Mouse (Mus musculus): Measurements from ENCODE around the gene Phf23. TPM values are rescaled to one million over a fixed set of nuclear protein-coding genes. Genes with fewer than 3 reads are reported as not detected.

Gene Phf23
- total RNA-seq, 2 experiments from 2014 or later: 15.0 to 16.1 TPM

DNA sequence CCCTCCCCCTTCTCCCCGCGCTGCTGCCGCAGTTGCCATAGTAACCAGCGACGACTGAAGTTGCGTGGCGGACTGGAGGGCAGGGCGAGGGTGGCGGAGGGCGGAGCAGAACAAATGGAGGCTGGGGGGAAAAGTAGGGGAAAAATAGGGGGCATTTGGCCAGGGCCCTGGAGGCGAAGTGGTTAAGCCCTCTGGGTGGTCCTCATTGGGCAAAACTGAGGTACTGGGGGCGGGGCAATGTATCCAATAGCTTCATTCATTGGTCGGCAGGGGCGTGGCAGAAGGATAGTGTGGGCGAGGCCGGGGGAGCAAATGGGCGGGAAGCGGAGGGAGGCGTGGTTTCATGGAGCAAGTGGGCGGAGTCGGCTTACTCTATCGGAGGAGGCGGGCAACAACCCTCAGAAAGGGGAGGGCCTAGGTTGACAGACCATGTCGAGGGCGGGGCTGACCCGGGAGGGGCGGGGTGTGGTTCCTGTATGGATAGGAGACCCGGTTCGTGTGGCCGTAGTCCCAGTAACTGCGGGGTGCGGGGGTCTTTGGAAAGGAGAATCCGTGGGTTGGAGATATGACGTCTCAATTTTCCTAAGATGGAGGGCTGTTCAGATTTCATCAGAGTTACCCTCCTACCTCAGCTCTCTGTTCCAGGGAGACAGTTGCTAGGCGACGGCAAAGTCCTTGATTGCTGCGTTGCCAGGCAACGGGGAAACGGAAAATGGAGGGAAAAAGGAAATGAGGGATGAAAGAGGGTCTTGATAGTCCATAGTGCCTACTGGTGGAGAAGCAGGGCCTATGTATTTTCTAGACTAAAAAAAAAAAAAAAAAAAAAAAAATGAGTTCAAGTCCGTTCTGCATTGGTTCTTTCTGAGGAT is 25.9 kb downstream of the Phf23 start:
- peak; percentile 95 for DNase-seq

DNA sequence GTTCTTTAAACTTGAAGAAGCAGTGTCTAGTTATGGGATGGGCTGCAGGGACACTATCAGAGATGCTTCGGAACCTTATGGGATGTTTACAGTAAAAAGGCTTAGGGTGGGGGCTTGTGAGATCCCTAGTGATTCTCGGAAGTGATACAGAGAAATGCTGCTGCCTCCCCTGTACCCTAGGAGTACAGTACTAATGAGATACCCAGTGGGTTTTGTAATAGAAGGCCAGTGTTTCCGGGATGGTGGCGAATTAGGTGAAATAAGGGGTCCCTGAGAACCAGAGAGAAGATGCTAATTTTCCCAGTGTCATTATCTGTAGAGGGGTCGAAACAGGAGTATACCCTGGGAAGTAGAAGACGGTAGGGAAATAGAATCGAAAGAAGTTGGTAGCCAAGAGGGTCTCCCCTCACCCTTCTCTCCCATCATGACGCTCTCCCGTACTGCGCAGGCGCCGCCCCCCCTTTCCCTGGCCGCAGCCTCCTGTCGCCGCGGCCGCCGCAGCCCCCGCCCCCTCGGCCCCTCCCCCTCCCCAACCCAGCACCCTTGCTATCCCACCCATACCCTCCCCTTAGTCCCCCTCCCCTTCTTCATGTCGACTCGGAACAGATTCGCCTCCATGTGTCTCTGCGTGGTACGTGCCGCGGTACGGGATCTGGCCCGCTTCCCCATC is 28.0 kb downstream of the Phf23 start:
- DNase-seq: no peak

DNA sequence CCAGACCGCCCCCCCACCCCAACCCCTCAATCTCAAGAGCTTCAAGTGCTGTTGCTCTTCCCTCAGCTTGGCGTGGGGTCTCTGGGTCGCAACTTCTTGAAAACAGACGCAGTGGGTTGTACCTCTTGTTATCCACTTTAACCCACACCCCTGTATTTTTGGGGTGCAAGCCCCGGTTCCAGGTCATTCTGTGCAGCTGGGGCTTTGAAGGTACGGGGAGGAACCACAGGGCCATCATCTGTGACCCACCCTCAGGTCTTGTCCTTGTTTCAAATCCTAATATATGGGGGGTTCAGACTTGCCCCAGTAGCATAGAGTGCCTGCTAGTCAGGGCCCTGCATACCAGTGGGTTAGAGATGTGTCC is 28.6 kb downstream of the Phf23 start:
- no peak for DNase-seq

DNA sequence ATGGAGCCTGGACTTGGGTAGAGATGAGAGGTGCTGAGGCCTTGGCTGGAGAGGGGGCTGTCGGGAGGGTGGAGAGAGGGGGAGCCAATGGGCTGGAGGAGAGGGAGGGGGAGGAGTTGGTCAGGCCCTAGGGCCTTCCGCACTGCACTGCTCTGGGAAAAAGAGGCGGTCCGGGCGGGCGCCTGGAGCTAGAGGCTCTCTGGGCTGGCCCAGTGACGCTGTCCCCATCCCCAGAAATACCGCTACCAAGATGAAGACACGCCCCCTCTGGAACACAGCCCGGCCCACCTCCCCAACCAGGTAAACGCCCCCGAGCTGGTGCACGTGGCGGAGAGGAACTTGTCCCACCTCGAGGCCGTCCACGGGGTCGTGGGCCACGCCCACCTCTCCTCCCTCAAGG is 31.1 kb downstream of the Phf23 start:
- DNase-seq: peak; percentile 80

DNA sequence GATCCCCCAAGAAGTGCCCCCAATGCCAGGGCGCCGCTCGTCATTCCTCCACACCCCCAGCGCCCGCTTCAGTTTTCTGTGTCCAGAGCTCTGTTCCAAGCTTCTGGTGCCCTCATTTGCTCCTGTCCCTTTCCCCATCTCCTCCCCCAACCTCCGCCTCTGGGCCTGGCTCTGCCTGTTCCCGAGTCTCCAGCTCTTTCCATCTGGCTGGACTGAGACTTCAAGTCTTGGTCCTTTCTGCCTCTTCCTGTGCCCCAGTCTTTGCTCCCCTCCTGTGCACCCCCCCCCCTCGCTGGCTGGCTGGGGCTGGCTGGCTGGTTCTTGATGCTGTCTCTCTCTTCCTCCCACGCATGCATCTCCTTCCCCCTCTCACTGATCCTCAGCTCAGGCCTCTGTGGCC is 31.8 kb downstream of the Phf23 start:
- peak; percentile 77 for DNase-seq

DNA sequence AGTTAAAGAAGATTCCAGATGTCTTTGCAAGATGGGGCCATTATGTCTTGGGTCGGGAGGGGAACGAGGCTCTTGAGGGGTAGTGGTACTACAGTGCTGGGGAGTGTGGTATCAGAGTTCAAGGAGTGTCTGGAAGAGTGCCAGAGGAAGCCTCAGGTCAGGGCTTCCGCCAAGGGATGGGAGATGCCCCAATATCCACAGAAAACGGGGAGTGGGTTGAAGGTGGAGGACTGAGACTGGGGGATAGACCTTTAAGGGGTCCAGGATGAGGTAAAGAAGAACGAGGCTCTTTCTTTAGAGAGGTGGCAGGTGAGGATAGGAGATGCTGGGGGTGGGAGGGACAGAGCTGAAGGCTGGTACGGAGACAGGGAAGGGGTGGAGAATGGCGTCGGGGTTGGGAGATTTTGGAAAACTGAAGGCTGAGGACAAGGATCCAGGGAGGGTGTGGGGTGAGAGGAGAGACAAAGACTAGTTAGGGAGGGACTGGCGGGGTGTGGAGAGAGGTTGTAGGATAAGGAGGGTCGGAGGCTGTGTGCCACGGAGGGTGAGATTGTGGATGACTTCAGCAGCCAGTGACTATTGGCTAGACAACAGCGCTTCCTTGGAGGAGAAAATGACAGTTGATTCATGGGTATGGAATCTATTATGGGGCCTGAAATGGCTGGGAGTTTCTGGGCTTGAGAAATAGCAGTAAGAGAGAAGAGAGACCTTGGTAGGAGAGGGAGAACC is 33.0 kb downstream of the Phf23 start:
- DNase-seq: peak; percentile 43

DNA sequence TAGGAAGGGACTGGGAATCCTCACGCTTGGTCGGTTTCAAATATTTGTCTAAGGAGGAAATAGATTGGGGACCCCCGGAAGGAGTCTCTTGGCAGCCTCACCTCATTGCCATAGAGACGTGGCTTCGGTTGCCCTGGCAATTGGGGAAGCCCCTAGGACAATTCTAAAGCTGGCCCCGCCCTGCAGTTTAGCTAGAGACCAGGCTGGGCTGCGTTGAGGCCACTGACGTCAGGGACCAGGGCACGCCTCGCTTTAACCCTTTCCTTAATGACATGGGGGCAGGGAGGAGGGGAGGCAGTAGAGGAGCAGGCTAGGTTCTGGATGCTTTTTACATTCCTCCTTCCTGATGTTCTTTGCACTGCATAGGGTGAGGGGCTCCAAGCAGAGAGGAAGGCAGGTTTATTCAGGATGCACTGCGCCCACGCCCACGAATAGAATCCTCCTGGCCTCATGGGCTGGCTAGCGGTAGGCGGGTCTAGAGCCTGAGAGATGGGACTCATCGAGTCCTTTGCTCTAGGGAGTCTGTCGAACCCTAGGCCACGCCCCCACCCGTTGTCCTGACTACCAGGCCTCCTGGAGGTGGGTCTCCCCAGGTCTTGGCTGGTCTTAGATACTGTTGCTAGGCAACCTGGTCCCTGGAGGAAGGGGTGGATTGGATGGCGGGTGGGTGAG is 33.7 kb downstream of the Phf23 start:
- peak; percentile 82 for DNase-seq

DNA sequence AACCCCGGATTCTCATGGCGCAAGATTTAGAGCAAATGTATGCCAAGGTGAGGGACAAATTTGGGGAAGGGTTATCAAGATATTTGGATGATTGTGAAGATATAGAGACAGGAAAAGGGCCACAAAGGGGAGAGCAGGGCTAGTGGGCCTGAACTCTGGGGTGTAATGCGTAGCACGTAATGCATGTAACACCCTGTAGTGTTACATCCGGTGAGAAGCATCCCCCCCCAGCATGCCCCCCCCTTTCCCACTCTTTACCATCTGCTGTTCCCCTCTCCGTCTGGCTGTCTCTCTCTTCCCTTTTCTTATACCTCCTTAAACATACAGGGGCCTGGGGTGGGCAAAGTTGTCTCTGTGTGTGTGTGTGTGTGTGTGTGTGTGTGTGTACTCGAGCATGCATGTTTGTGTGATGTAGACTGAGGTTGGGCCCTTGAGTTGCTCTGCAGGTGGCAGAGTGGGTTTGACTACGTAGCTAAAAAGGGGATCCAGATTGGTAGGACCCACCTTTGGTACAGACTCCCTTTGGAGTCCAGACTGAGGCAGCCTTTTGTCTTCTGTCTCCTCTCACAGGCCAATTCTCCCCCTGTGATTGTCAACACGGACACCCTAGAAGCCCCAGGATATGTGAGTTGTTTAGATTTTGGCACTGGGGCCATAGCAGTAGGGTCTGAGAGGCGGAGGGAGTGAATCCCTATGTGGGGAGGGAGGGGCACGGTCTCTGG is 34.4 kb downstream of the Phf23 start:
- DNase-seq: no peak

DNA sequence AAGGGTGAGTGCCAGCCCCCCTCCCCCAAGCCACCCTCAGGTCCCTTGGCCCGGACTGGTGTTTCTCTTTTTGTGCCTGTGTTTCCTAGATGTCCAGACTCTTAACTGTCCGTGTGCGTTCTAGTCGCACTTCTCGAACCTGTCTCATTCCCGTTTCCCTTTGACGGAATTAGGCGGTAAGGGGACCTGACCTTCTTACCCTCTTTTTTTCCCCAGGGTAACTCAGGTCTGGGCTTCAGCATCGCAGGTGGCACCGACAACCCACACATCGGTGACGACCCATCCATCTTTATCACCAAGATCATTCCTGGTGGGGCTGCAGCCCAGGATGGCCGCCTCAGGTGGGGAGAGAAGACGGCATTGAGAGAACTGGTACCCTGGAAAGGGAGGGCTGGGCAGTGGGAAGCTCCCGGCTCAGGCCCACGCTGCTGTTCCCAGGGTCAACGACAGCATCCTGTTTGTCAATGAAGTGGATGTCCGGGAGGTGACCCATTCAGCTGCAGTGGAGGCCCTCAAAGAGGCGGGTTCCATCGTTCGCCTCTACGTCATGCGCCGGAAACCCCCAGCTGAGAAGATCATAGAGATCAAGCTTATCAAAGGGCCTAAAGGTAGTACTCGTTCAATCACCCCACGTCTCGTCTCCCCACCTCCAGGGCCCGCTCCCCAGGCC is 35.2 kb downstream of the Phf23 start:
- no peak for DNase-seq

DNA sequence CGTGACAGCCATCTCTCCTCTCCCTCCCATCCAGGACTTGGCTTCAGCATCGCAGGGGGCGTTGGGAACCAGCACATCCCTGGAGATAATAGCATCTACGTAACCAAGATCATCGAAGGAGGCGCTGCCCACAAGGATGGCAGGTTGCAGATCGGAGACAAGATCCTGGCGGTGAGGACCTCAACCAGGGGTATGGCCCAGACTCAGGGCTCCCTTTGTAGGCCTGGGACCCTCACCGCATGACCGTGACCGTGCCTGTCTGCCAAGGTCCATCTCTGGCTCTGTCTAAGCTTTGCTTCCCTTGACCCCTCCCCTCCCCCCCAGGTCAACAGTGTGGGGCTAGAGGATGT is 35.7 kb downstream of the Phf23 start:
- no peak for DNase-seq

DNA sequence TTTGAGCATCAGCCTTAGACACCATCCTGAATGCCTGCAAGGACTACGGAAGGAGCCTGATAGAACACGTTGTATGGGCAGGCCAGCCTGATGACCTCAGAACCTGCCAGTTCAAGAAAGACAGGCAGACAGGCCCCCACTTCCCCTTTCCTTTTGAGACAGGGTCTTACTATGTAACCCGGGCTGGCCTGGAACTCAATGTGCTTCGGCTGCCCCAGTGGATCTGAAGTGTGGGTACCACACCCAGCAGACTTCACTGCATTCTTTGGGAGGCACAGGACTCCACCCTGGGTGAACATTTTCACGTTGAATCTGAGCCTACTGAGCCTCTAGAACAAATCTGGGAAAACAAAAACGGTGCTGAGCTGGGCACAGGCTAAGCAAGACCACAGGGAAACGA is 42.6 kb downstream of the Phf23 start:
- peak; percentile 7 for DNase-seq

DNA sequence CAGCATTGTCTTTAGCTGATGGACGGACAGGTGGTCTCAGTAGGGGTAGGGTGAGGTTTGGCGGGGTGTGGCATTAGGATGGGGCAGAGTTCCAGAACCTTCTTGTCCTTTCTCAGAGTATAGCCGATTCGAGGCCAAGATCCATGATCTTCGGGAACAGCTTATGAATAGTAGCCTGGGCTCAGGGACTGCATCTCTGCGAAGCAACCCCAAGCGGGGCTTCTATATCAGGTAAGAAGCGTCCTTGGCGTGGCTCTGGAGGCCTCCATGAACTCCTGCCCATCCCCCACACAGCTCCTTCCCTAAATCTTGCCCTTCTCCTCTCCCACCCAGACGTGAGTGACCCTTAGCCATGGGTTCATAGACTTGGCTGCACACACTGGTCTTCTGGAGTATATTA is 44.1 kb downstream of the Phf23 start:
- DNase-seq: no peak

DNA sequence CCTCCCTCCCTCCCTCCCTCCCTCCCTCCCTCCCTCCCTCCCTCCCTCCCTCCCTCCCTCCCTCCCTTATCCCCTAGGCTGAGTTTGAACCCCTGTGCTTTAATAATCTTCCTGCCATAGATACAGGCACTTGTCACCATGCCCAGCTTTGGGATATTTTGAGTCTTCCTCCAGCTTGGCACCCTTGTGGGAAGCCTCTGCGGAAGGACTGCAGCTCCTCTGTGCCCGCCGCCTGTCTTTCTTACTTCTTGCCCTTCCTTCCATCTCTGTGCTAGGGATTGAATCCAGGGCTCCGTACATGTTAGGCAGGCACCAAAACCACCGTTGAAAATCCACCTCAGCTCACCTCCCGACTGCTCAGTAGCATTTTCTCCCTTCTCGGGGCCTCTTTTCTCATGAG is 44.6 kb downstream of the Phf23 start:
- no peak for DNase-seq

DNA sequence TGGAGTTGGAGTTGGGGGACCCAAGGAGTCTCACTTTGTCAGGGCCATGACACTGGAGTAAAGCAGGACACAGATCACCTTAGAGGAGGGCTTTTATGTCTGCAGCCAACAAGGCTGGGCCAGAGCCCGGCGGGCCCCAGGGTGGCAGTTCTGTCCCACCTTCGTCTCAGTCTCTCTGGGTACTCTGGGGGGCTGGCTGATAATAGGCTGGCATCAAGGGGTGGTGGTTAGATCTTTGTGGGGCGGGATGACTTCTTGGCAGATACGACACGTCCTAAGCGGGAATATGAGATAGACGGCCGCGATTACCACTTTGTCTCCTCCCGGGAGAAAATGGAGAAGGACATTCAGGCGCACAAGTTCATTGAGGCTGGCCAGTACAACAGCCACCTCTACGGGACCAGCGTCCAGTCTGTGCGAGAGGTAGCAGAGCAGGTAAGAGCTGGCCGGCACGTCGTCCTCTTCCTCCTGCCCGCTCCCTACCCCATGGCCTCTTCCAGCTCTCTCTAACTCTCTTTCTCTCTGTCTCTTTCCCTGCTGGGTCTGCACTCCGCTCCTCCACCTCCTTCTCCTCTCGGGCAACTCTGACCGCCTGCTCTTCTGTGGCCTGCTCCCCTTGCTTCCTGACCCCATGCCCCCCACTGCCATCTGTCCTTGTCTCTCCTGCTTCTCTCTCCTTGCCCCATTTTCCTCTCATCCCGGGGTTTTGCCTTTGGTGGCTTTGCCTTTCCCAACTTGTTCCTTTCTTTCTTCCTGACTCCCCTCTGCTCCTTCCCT is 46.9 kb downstream of the Phf23 start:
- no peak for DNase-seq

DNA sequence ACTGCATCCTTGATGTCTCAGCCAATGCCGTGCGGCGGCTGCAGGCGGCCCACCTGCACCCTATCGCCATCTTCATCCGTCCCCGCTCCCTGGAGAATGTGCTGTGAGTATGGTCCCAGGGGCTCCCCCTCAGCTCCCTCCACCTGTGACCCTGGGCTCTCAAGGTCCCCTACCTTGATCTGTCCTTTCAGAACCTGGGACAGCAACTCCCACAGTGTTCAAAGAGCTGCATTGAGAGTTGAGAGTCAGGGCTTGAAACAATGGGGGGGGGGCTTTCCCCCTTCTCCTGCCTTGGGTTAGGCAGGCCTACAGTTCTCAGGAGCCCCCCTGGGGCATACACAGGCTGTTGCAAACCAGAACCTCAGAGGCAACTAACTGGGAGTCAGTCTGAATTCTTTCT is 48.1 kb downstream of the Phf23 start:
- DNase-seq: no peak

DNA sequence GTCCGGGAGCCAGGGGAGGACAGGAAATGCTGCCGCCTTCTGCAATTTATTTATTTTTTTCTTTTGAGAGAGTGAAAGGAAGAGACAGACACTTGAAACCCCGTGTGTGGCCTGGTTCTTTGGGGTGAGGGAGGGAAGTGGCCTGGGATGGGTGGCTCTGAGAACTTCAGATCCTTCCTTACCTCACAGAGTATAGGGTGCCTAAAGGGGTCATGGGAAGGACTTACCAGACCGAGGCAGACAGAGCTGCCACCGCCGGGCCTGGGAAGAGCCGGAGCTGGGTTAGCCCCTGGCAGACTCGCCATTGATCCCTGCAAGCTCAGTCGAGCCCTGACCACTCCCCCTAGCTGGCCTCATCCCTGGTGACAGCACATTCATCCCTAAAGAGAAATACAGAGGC is 49.9 kb downstream of the Phf23 start:
- no peak for DNase-seq

DNA sequence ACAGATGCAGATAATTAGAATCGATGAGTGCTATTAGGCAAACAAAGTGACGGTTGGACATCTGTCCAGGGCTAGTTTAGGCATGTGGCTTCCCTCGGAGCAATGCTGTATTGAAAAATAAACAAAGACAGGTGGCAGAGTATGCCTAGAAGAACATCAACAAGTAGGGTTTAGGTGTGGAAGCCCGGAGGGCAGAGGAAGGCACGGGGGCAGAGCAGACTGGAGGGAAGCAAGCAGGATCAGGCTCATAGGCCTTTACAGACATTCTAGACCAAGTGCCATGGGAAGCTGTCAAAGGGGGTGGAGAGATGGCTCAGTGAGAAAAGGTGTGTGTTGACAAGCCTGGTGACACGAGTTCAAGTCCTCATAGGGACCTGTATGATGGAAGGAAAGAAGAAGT is 53.8 kb downstream of the Phf23 start:
- no peak for DNase-seq
